Mouse (Mus musculus): ENCODE measurements around the gene Nkapl.
"Not testable (repeated sequence)": the region's sequence is repeated elsewhere in the genome, so short reads cannot be mapped to it uniquely, and the experiment has no call there.

The Nkapl gene

DNA sequence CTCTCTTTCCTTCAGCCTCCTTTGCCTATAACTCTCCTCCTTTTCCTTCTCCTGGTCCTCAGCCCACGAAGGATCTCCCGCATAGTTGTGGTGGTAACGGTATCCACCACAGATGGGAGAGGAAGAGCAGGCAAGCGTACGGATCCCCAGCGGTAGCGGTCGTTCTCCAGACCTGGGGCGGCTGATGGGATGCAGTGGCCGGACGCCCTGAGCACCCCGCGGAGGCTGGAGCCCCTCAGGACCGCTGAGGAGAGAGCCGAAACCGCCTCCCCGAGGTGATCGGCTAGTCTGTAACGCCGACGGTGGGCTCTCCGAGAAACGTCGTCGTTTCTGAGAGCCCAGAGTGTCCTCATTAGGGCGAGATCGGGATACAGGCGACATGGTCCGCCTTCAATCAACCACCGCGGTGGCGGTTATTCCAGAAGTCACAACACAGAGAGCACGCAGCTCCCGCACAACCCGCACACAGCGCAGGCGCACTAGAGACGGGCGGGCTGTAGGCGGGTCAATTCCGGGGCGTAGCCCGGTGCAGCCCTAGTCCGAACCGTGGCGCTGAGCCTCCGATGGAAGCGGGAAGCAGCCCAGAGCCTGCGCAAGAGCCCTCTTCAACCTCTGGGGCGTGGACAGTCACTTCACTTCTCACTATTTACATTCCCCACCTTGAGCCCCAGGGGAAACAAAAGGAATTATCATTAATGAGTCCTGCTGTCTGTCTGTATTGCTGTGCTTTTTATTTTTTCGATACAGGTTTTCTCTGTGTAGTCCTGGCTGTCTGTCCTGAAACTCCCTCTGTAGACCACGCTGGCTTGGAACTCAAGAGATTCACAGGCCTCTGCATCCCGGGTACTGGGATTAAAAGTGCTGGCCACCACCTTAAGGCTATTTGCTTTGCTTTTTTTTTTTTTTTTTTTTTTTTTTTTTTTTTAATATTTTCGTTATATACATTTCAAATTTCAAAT is at the start of gene Nkapl:
Nkapl (minus strand) TSS at position 449 of the 959 bp plus-strand sequence.
- DNase-seq: peak; percentile 94

- peak; percentile 90 for DNase-seq
Observed at GRCm38 (mm10) chr13:21506221-21506649, 37.9 kb upstream of the Nkapl start.

- no peak for DNase-seq
Observed at GRCm38 (mm10) chr13:21502296-21502695, 34.0 kb upstream of the Nkapl start.

DNA sequence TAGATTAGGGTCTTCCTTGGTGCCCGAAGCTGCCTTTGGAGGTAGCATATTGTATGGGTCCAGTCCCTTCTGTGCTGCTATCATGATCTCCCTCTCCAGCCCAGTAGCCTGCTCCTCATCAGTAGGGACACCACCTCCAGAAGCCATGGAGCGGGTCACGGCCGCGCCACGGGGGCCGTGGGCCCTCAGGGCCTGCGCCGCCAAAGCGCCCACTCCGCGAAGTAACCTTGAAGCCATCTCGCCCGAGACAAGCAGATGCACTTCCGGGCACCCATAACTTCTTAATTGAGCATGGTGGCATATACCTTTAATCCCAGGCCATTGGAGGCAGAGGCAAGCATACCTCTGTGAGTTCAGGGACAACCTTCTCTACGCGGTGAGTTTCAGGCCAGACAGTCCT is 32.9 kb upstream of the Nkapl start, which contains the start of gene Gm11273:
Gm11273 (minus strand) TSS at position 237 of the 400 bp plus-strand sequence.
- not testable (repeated sequence) for DNase-seq

- DNase-seq: no peak
Observed at GRCm38 (mm10) chr13:21495080-21495479, 26.8 kb upstream of the Nkapl start, which contains the start of gene AK157302. TSS of gene AK157302 (plus strand) at chr13:21495223.

GRCm38 (mm10) chr13:21492847-21493246 is 24.5 kb upstream of the Nkapl start:
- no peak for DNase-seq

DNA sequence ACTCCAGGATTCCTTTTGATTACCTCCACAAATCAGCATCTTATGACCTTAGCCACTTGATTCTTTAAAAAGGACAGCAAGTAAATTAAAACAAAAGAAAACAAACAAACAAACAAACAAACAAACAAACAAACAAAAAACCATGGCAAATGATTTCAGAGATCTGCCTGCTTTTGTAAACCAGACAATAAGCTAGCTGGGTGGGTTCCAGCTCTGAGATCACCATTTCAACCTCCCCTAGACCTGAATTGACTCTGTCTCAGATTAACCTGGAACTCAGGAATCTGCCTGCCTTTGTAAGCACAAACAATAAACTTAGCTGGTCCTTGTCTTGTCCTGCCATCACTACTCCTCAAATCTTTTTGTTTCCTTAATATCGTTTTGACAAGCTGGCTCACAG is 18.6 kb upstream of the Nkapl start:
- DNase-seq: no peak

- peak; percentile 30 for DNase-seq
Observed at GRCm38 (mm10) chr13:21478759-21479670, 10.7 kb upstream of the Nkapl start, which contains the start of the genes Zkscan4 and Gm10065. TSS of gene Zkscan4 (plus strand) at chr13:21478907. TSS of gene Gm10065 (minus strand) at chr13:21479441.

DNA sequence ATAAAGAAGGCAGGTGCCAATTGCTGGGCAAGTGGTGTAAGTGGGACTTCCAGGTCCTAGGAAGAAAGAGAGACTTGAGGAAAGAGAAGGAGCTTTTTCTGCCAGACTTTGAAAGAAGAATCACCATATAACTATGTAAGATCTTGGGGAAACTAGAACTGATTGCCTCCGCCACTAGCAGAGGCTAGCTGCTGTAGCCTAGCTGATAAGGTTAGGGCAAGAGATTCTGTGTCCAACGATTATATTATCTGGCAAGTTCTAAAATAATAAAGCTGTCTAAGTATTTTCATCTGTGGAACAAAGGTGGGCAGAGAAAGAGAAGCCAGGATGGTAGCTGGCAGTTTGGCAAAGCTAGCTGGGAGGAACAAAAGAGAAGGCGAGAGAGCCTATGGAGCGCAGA is 4.1 kb upstream of the Nkapl start:
- no peak for DNase-seq

- DNase-seq: peak; percentile 5
Observed at GRCm38 (mm10) chr13:21469097-21469496, 788 bp upstream of the Nkapl start.

DNA sequence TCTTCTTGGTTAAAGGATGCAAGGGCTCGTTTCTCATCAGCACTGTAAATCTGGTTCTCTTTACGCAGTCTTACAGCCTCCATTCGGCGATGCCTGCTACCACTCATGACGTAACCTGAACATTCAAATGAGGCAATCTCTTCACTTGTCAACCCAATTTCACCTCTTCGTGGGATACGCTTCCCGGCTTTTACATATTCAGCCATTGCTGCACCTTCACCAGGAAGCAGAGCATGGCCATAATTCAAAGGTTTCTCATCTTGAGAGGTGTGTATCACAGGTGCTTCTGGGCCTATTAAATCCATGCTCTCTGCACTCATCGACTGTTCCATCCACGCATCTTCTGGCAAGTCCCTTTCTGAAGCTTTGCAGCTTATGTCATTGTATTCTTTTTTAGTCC is 973 bp downstream of the Nkapl start:
- DNase-seq: no peak

- DNase-seq: not testable (repeated sequence)
Observed at GRCm38 (mm10) chr13:21462516-21462915, 5.8 kb downstream of the Nkapl start.

GRCm38 (mm10) chr13:21456347-21456746 is 12.0 kb downstream of the Nkapl start:
- no peak for DNase-seq

- no peak for DNase-seq
Observed at GRCm38 (mm10) chr13:21454133-21454532, 14.2 kb downstream of the Nkapl start.

DNA sequence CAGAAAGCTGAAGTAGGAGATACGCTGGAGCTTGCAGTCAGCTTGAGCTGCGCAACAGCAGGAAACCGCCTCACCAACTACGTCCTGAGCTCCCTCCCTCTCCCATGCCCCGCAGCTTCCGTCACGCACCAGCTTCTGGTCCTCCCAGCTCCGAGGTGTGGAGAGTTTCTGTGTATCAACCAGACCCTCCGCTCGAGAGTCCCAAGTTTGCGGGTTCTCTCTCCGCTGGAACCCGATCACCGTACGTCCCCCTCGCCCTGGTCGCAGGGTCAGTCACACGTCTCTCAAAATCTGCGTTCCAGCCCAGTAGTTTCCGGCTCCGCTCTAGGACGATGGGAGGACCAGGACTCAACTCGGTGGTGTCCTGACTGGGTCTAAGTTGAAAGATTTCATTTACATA is 14.9 kb downstream of the Nkapl start, which contains the start of gene Zscan26:
Zscan26 (minus strand) TSS at position 282 of the 400 bp plus-strand sequence.
- DNase-seq: peak; percentile 73

- DNase-seq: no peak
Observed at GRCm38 (mm10) chr13:21453042-21453441, 15.3 kb downstream of the Nkapl start.

DNA sequence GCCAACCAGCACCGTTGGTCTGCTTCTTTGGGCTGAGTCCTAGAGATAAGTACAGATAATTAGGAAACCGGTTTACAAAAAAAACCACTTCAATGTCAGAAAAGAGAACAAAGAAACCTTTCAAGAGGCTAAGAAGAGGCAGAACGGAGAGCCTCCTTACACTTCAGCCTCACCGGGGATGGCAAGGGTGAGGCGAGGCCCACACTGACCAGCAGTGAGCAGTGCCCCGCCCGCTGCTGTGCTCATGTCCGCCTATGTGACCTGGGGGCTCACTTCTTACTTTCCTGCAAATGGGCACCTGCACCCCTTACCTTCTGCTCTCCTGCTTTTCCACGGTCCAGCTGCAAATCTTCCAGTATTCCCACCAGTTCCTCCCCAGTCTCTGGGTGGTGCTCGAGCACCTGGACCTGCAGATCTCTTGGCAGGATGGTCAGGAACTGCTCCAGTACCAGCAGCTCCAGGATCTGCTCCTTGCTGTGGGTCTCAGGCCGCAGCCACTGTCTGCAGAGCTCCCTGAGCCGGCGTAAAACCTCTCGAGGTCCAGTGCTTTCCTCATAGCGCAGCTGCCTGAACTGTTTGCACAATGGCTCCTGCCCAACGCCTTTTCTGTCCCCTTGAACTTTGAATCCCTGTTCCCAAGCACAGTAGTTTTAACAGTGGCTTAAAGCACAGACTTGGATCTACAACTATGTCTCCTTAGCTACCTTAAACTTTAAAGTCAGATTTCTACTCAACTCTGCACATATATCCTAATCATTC is 20.3 kb downstream of the Nkapl start:
- no peak for DNase-seq

DNA sequence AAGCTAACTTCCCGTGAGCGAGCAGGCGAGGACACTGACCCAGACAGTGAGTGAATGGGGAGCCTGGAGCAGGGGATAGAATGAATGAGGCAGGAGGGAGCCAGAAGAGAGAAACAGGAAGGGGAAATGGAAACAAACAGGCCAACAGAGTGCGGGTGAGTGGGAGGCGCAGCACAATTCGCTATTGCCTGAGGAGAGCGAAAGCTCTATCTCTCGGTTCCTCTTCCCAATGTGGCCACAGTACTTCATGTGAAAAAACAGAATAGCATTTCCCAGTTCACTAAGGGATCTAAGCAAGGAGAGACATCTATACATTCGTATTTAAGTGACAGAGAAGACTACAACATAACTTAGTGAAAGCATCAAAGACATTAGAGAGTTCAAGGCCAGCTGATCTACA is 21.5 kb downstream of the Nkapl start:
- no peak for DNase-seq

DNA sequence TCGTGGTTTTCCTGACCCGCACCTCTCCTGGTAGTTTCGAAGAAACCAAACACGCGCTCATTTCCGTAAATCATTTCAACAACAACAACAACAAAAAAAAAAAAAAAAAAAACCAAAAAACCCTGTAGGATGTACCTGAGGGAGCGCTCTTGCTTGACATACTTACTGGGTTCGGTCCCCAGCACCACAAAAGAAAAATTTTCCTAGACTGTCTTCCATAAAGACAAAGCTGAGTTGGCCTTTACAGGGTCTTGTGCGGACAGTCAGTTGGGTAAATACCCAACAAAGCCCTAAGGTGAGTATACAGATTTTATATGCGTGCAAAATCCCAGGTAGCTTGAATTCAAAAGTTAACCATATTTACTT is 27.1 kb downstream of the Nkapl start:
- no peak for DNase-seq

DNA sequence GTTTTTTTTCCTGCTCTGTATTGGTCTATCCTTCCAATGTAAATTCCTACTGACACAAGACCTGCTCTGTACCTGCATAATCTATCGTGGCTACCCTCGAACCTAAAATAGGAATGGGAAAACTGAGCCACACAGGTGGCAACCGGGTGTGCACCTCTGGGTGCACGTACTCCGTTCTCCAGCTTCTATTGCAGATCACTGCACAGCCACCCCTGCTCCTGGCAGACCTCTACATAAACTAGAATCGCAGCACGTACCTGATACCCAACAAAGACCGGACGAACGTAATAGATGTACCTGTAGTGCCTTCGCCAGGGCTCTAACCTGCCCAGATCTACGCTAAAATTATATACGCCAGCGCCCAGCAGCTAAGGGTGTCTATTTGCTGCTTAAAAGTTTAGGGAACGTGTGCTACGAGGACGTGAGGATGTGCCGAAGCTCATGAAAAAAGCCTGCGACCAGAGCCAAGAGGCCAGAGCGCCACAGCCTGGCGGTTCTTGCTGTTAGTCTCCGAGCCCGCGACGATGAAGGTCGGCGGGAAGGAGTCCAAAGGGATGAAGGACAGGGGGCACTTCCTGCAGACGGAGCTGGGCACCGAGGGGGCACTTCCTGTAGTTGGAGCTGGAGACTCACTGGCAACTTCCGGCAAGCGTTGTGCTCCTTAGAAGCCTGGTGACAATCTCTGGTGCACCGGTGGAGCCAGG is 27.7 kb downstream of the Nkapl start, which contains the start of gene Pgbd1:
Pgbd1 (minus strand) TSS at position 556 of the 704 bp plus-strand sequence.
- peak; percentile 82 for DNase-seq

DNA sequence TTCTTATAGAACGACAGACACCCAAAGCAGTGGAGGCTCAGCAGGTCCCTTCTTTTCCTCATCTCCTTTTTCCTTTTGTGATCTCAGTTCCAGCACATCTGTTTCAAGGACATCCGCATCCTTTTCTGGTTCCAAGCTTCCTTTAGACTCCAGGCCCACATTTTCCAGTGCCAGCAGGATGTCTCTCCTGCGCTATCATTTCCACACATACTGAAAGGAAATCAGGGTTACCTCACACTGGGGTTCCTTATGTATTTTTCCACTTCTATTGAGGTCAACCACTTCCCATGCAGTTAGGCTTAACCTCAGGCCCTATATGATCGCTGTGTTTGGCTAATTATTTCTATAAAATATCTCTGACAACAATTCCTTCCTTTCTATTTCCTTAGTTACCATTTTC is 32.8 kb downstream of the Nkapl start:
- no peak for DNase-seq
